Mouse (Mus musculus): ENCODE measurements at regions not wholly inside any gene's neighbourhood (a gene's known extent, or its start where the extent isn't known, plus 50 kb on each side); places are given as distances from the start of the nearest gene placed in this dataset.

- H3K27me3 ChIP-seq (replicated peaks) = no peaks in the 10 kb centered on the region
- no peaks in the 10 kb centered on the region for H3K36me3 ChIP-seq
- 67% methylated on average over 17 of the region's 17 CpGs for WGBS
- ATAC-seq (ENCODE audit: insufficient number of reproducible peaks, low FRiP score) = no peak
- no peaks in the 10 kb centered on the region for H3K9me3 ChIP-seq (replicated peaks)
- H3K4me1 ChIP-seq (replicated peaks) = no peaks in the 10 kb centered on the region
- H3K9ac ChIP-seq = no peak overlapping the region
- H3K4me2 ChIP-seq = no peak overlapping the region
- H3K4me3 ChIP-seq = no peak overlapping the region
- H3K27ac ChIP-seq (ENCODE audit: poor library complexity, severe bottlenecking) = no peak overlapping the region
Measured at GRCm38 (mm10) chr2:75244311-75245033, 414.6 kb upstream of the Hnrnpa3 start.

DNA sequence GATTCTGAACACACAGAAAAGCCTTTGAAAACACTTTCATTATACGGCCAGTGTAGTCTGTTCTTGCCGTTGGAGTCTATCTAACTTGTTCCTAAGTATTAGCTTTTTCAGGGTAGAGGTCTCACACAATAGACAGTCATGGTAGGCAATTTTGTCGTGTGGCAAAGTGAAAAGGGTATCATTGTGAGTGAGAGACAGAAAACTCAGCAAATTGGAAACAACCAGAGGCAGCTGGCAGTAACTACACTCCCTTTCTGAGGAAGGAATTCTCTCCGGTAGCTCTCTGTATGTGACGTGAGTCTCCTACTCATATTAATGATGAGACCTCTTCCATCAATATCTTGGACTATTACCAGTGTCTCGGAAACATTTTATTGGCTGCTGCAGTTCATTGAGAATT, 413.8 kb upstream of the Hnrnpa3 start:
- ATAC-seq (ENCODE audit: insufficient number of reproducible peaks, low FRiP score) = no peak
- 84% methylated on average over 6 of the region's 6 CpGs for WGBS
- Histone ChIP-seq H3K27ac (ENCODE audit: poor library complexity, severe bottlenecking) (no peak overlapping the region), H3K9me3 (replicated peaks) (no peaks in the 10 kb centered on the region), H3K27me3 (replicated peaks) (no peaks in the 10 kb centered on the region), H3K4me3 (no peak overlapping the region), H3K9ac (no peak overlapping the region), H3K4me1 (replicated peaks) (no peaks in the 10 kb centered on the region), H3K36me3 (no peaks in the 10 kb centered on the region), H3K4me2 (no peak overlapping the region)

GRCm38 (mm10) chr2:75245662-75246061, 413.4 kb upstream of the Hnrnpa3 start:
- WGBS = 70% methylated on average over 5 of the region's 5 CpGs
- Histone ChIP-seq H3K27ac (ENCODE audit: poor library complexity, severe bottlenecking) (no peak overlapping the region), H3K36me3 (no peaks in the 10 kb centered on the region), H3K9me3 (replicated peaks) (no peaks in the 10 kb centered on the region), H3K4me1 (replicated peaks) (no peaks in the 10 kb centered on the region), H3K27me3 (replicated peaks) (no peaks in the 10 kb centered on the region), H3K9ac (no peak overlapping the region), H3K4me3 (no peak overlapping the region), H3K4me2 (no peak overlapping the region)
- no peak for ATAC-seq (ENCODE audit: insufficient number of reproducible peaks, low FRiP score)

DNA sequence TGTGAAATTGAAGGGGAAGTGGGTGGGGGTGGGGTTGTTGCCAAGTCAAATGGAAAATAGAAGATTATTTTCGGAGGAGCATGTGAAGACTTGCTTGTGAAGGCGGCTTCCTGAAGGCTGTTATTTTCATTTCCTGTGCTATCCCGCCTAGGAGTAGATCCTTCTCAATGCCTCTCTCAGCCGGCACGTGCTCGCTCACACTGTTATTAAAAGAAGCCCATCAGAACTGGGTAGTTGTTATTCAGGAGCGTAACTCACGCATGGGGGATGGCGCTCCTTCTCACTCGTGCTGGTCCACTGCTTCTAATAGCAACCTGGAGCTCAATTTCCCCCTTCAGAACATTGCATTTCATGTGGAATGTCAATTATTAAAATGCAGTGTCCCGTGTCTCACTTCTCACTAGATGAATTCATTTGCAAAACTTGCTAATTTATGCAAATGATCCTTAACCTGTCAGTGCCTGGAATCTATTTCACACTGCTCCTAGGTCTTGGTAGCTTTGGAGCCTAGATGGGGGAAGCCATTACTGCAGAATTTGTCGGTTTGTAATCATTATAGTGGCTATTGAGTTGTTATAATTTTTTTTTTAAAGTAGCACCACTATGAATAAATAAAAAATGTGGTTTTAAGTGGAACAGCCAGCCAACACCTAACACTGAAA, 412.8 kb upstream of the Hnrnpa3 start:
- no peaks in the 10 kb centered on the region for H3K27me3 ChIP-seq (replicated peaks)
- H3K9ac ChIP-seq = no peak overlapping the region
- H3K4me3 ChIP-seq = no peak overlapping the region
- peak overlapping the region; percentile 31 for H3K4me2 ChIP-seq
- 33% methylated on average over 12 of the region's 12 CpGs for WGBS
- H3K4me1 ChIP-seq (replicated peaks) = no peaks in the 10 kb centered on the region
- H3K9me3 ChIP-seq (replicated peaks) = no peaks in the 10 kb centered on the region
- ATAC-seq (ENCODE audit: insufficient number of reproducible peaks, low FRiP score) = no peak
- H3K27ac ChIP-seq (ENCODE audit: poor library complexity, severe bottlenecking) = no peak overlapping the region; the same call in 1 of the 2 replicates
- H3K36me3 ChIP-seq = no peaks in the 10 kb centered on the region

GRCm38 (mm10) chr2:75248251-75248650, 410.8 kb upstream of the Hnrnpa3 start:
- no peaks in the 10 kb centered on the region for H3K27me3 ChIP-seq (replicated peaks)
- no peak for ATAC-seq (ENCODE audit: insufficient number of reproducible peaks, low FRiP score)
- 58% methylated on average over 5 of the region's 5 CpGs for WGBS
- H3K36me3 ChIP-seq = no peaks in the 10 kb centered on the region
- H3K9ac ChIP-seq = no peak overlapping the region
- no peak overlapping the region for H3K27ac ChIP-seq (ENCODE audit: poor library complexity, severe bottlenecking)
- no peaks in the 10 kb centered on the region for H3K9me3 ChIP-seq (replicated peaks)
- H3K4me1 ChIP-seq (replicated peaks) = no peaks in the 10 kb centered on the region
- no peak overlapping the region for H3K4me2 ChIP-seq
- H3K4me3 ChIP-seq = no peak overlapping the region

DNA sequence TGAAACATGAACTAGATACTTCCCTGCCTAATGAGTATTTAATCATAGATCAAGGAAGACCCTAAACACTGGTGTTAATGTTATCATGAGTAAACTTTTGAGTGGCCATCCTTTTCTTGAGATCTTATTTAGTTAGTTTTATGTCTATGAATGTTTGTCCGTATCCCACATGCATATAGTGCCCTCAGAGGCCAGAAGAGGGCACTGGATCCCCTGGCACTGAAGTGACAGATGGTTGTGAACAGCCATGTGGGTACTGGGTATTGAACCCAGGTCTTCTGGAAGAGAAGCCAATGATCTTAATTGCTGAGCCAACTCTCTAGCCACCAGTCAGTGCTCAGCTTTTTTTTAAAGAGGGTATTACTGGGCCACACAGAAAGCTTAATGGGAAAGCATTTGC, 408.6 kb upstream of the Hnrnpa3 start:
- no peaks in the 10 kb centered on the region for H3K9me3 ChIP-seq (replicated peaks)
- no peaks in the 10 kb centered on the region for H3K27me3 ChIP-seq (replicated peaks)
- no peaks in the 10 kb centered on the region for H3K4me1 ChIP-seq (replicated peaks)
- H3K36me3 ChIP-seq = no peaks in the 10 kb centered on the region
- ATAC-seq (ENCODE audit: insufficient number of reproducible peaks, low FRiP score) = no peak
- no peak overlapping the region for H3K4me3 ChIP-seq
- 81% methylated on average over 1 of the region's 1 CpGs for WGBS
- H3K27ac ChIP-seq (ENCODE audit: poor library complexity, severe bottlenecking) = no peak overlapping the region
- H3K9ac ChIP-seq = no peak overlapping the region
- H3K4me2 ChIP-seq = no peak overlapping the region

DNA sequence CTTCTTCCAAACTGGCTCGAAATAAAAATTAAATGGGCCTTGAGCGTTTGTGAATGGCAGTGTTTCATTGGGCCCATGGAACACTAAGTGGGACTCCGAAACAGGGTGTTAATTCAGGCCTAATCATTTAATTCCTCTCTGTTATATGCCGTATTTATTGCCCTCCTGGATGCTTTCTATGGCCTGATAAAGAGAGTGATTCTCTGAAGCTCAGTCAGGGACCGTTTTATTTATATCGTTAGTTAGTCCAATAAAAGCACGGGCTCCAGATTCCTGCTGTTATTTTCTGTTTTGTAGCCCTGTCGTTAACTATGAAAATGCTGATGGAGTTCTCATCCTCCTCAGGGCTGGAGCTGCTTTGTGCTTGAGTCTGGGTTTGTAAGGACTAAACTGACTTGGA, 406.2 kb upstream of the Hnrnpa3 start:
- Histone ChIP-seq H3K27ac (ENCODE audit: poor library complexity, severe bottlenecking) (no peak overlapping the region), H3K27me3 (replicated peaks) (no peaks in the 10 kb centered on the region), H3K4me3 (no peak overlapping the region), H3K4me1 (replicated peaks) (no peaks in the 10 kb centered on the region), H3K9ac (no peak overlapping the region), H3K9me3 (replicated peaks) (no peaks in the 10 kb centered on the region), H3K4me2 (no peak overlapping the region), H3K36me3 (no peaks in the 10 kb centered on the region)
- 84% methylated on average over 8 of the region's 8 CpGs for WGBS
- no peak for ATAC-seq (ENCODE audit: insufficient number of reproducible peaks, low FRiP score)

DNA sequence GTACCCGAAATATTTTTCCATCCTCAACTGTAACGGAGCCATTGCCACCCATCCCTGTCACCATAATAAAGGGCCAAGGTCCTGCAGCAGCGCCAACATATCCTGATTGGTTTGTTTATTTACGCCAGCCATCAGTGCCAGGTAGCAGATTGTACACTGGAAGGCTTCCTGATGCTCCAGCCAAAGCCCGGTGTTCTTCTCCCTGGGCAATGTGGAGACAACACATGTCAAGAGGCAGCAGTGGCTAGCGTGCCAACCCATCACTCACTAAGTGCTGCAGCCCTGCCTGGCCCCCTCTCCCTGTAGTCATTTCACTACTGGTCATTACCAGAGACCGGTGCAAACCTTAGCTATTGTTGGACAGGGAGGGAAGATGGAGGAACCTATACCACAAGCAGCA, 393.8 kb upstream of the Hnrnpa3 start:
- 73% methylated on average over 7 of the region's 7 CpGs for WGBS
- Histone ChIP-seq H3K4me2 (no peak overlapping the region), H3K9ac (no peak overlapping the region), H3K4me3 (no peak overlapping the region), H3K9me3 (replicated peaks) (no peaks in the 10 kb centered on the region), H3K4me1 (replicated peaks) (no peaks in the 10 kb centered on the region), H3K27me3 (replicated peaks) (no peaks in the 10 kb centered on the region), H3K27ac (ENCODE audit: poor library complexity, severe bottlenecking) (no peak overlapping the region), H3K36me3 (no peaks in the 10 kb centered on the region)
- ATAC-seq (ENCODE audit: insufficient number of reproducible peaks, low FRiP score) = no peak

GRCm38 (mm10) chr2:75265739-75266699, 393.0 kb upstream of the Hnrnpa3 start:
- Histone ChIP-seq H3K27ac (ENCODE audit: poor library complexity, severe bottlenecking) (no peak overlapping the region), H3K4me3 (no peak overlapping the region), H3K4me1 (replicated peaks) (no peaks in the 10 kb centered on the region), H3K9me3 (replicated peaks) (no peaks in the 10 kb centered on the region), H3K4me2 (no peak overlapping the region), H3K36me3 (no peaks in the 10 kb centered on the region), H3K9ac (no peak overlapping the region), H3K27me3 (replicated peaks) (no peaks in the 10 kb centered on the region)
- WGBS = 84% methylated on average over 19 of the region's 19 CpGs
- ATAC-seq (ENCODE audit: insufficient number of reproducible peaks, low FRiP score) = no peak

DNA sequence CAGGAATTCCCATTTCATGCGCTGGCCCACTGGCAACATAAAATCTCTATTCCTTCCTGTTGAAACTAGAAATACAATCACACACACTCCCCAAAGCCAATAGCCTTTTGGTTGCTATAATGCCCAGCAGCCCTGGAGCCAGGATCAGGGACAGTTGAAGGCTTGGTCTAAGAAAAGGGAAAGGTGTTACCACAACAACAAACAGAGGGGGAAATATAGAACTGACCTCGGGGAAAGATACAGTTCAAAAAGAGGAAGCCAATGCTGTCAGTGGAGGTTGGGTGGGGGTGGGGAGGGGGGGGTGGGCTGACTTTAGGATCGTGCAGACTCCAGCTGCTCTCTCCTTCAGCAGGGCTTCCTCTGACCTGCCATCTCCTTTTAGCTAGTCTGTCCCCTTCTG, 391.1 kb upstream of the Hnrnpa3 start:
- WGBS = 75% methylated on average over 3 of the region's 3 CpGs
- Histone ChIP-seq H3K9me3 (replicated peaks) (no peaks in the 10 kb centered on the region), H3K4me1 (replicated peaks) (no peaks in the 10 kb centered on the region), H3K9ac (no peak overlapping the region), H3K4me3 (no peak overlapping the region), H3K36me3 (no peaks in the 10 kb centered on the region), H3K27me3 (replicated peaks) (no peaks in the 10 kb centered on the region), H3K4me2 (no peak overlapping the region), H3K27ac (ENCODE audit: poor library complexity, severe bottlenecking) (no peak overlapping the region)
- no peak for ATAC-seq (ENCODE audit: insufficient number of reproducible peaks, low FRiP score)

DNA sequence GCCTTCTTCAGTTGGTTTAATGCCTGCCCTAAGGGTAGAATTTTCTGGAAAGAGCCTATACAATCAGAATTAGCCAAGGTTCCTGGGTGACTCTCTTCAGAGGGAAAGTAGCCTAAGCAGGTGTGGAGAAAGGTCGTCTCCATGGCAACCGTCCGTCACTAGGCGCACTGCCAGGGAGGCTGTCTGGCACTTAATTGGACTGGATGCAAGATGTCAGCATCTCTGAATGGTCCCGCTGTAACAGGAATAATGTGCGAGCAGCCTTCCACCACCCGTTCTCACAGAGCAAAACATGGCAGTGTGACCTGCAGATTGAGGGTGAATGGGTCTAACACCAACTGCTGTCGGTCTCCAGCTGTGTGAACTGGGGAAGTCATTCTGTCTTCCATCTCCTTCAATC, 389.6 kb upstream of the Hnrnpa3 start:
- Histone ChIP-seq H3K9me3 (replicated peaks) (no peaks in the 10 kb centered on the region), H3K27me3 (replicated peaks) (no peaks in the 10 kb centered on the region), H3K27ac (ENCODE audit: poor library complexity, severe bottlenecking) (no peak overlapping the region), H3K9ac (no peak overlapping the region), H3K4me2 (no peak overlapping the region), H3K36me3 (no peaks in the 10 kb centered on the region), H3K4me1 (replicated peaks) (no peaks in the 10 kb centered on the region), H3K4me3 (no peak overlapping the region)
- 63% methylated on average over 8 of the region's 8 CpGs for WGBS
- ATAC-seq (ENCODE audit: insufficient number of reproducible peaks, low FRiP score) = no peak

Data from heart, embryonic 12.5 days (tissue).